Mouse (Mus musculus) heart, postnatal 14 days (tissue): ENCODE results near the gene Tacr2. TPM values are rescaled to one million over a fixed set of nuclear protein-coding genes. Genes with fewer than 3 reads are reported as not detected.
A peak's percentile ranks its signal among the peaks of the same experiment; 100 is the strongest.

Experiments used
- DNase-seq, 2 experiments: peaks; one replicate each; pipeline ENCODE4 v3.0.0; 2021 to 2022
- intact Hi-C: fragments of 180-260 bp; cut with DNase I; formaldehyde crosslinking; loops from one replicate; pipeline ENCODE4 v1.15.1; 2025
- total RNA-seq, 2 experiments: library from RNA; stranded (reverse); gene quantifications; 2 replicates each; pipeline ENCODE4 v1.2.3; 2021

Gene Tacr2
- total RNA-seq, 2 experiments from 2014 or later = not detected

- intact Hi-C loops = no loop called here
- no peak for DNase-seq
These were observed 41.9 kb downstream of the Tacr2 start for GRCm38 (mm10) chr10:62294112-62294511.

GRCm38 (mm10) chr10:62296086-62296872 lies 44.0 kb downstream of the Tacr2 start:
- DNase-seq = no peak

GRCm38 (mm10) chr10:62300006-62300827 lies 48.0 kb downstream of the Tacr2 start:
- intact Hi-C loops = no loop called here
- DNase-seq = peak; percentile 37 to 55

More at GRCm38 (mm10) chr10:62296086-62296872, 44.0 kb downstream of the Tacr2 start:
- intact Hi-C loops = no loop called here

- intact Hi-C loops = no loop called here
- no peak for DNase-seq
These were observed 52.9 kb downstream of the Tacr2 start for GRCm38 (mm10) chr10:62305090-62305489.

GRCm38 (mm10) chr10:62306483-62306882 lies 54.2 kb downstream of the Tacr2 start:
- no peak for DNase-seq
- intact Hi-C loops = no loop called here

- DNase-seq = no peak
- intact Hi-C loops = no loop called here
These were observed 56.8 kb downstream of the Tacr2 start for GRCm38 (mm10) chr10:62308896-62309491.

GRCm38 (mm10) chr10:62309593-62309992 lies 57.4 kb downstream of the Tacr2 start:
- DNase-seq = no peak
- intact Hi-C loops = no loop called here

GRCm38 (mm10) chr10:62310259-62311039 lies 58.2 kb downstream of the Tacr2 start:
- no peak for DNase-seq
- intact Hi-C loops = no loop called here

GRCm38 (mm10) chr10:62311464-62311863 lies 59.2 kb downstream of the Tacr2 start:
- DNase-seq = peak; percentile 65 to 71
- intact Hi-C loops = no loop called here

GRCm38 (mm10) chr10:62313140-62313539 lies 60.9 kb downstream of the Tacr2 start:
- no peak for DNase-seq
- intact Hi-C loops = no loop called here

- peak; percentile 37 to 60 for DNase-seq
- intact Hi-C loops = no loop called here
These were observed 61.7 kb downstream of the Tacr2 start for GRCm38 (mm10) chr10:62313885-62314424.

Other genes with a start within 250 kb of the Tacr2 start
- gene Neurog3, start 119.3 kb upstream of the Tacr2 start, total RNA-seq = not detected
- gene Fam241b, start 108.5 kb upstream of the Tacr2 start, total RNA-seq = 1 to 10 TPM in 1 of 2 experiments, under 1 TPM in 1; 0.93 to 1.1 TPM
- 10 to 100 TPM; 10.6 to 11.5 TPM for gene Tspan15, start 21.2 kb upstream of the Tacr2 start, total RNA-seq
- 100 to 1,000 TPM; 120 to 132 TPM for gene Hk1, start 127.5 kb downstream of the Tacr2 start, total RNA-seq
- not detected for gene Hkdc1, start 170.1 kb downstream of the Tacr2 start, total RNA-seq
- under 1 TPM; 0.32 to 0.33 TPM for gene 4930507D05Rik, start 197.1 kb downstream of the Tacr2 start, total RNA-seq
- gene Supv3l1, start 197.3 kb downstream of the Tacr2 start, total RNA-seq = 10 to 100 TPM; 30.4 to 35.6 TPM
- gene Vps26a, start 234.4 kb downstream of the Tacr2 start, total RNA-seq = 10 to 100 TPM; 45.2 to 45.5 TPM